Mouse (Mus musculus): ENCODE results near the gene Hoxd1.

- TF ChIP-seq ZNF384 (IDR thresholded peaks at IDR 0.05; ENCODE audit: low read depth, low read length), result no peak
- TF ChIP-seq MAFK (IDR thresholded peaks at IDR 0.05; ENCODE audit: insufficient read depth, low read depth, low read length), result no peak
Observed at GRCm38 (mm10) chr2:74740311-74741091, 22.3 kb upstream of the Hoxd1 start.

Data from ES-E14 (cell line).